Mouse (Mus musculus): ENCODE measurements around the gene Hist2h4.
"Not testable (repeated sequence)": the region's sequence is repeated elsewhere in the genome, so short reads cannot be mapped to it uniquely, and the experiment has no call there.

Hist2h4 gene

GRCm38 (mm10) chr3:96262979-96263550 is at the start of gene Hist2h4:
Hist2h4 (minus strand) TSS chr3:96263311.
- peak; percentile 69 for ATAC-seq (ENCODE audit: low TSS enrichment)

DNA sequence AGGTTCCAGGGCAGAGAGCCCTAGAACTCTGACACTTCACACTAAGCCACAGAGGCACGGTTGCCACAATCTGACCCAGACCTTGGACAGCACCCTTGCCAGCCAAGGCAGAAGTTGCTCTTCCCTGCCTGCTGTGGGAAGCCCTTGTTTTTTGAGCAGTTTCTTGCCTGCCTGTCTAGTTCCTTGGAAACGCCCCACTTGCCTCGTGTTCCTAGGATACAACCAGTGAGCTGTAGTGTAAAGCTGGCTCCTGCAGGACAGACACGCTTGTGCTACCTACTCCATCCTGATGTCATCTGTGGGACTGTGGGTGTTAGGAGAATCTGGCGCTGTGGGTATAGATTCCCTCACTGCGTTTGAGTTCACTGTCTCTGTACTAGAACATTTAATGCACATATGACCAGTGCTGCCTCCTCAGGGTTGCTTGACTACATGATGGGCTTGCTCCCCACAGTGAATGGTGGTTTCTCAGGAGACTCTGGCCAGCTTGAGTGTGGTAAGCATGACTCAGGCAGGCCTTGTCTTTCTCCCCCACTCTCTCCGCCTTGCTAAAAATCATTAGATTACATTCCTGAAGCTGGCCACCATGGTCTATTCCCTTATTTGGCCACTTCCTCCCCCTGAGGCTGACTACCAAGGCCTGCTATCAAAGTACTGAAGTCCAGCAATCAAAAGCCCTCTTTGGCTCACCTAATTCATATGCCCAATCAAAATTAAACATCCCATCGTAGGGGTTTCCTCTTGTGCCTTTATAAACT is 49.4 kb upstream of the Hist2h4 start:
- peak; percentile 81; the same call in 1 of the 2 replicates for ATAC-seq (ENCODE audit: low TSS enrichment)

- ATAC-seq (ENCODE audit: low TSS enrichment): no peak
Observed at GRCm38 (mm10) chr3:96309441-96309840, 46.3 kb upstream of the Hist2h4 start.

DNA sequence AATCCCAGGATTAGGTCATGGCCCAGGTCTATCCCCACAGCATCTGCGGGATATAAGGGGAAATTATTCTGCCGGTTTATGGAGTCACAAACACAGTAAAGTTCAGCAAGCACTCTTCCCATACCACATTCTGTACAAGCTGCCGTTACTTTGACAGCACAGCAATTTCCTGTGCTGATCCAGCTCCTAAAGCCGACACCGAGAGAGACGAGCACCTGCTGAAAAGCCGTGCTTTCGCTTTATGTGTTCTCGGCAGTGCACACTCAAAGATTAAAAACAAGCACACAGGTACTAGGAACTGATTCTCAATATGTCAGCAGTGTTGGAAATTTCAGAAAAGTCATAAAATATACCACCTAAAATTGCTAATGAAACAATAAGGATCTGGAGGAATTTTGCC is 43.4 kb upstream of the Hist2h4 start:
- ATAC-seq (ENCODE audit: low TSS enrichment): no peak

GRCm38 (mm10) chr3:96302076-96302475 is 39.0 kb upstream of the Hist2h4 start:
- no peak for ATAC-seq (ENCODE audit: low TSS enrichment)

DNA sequence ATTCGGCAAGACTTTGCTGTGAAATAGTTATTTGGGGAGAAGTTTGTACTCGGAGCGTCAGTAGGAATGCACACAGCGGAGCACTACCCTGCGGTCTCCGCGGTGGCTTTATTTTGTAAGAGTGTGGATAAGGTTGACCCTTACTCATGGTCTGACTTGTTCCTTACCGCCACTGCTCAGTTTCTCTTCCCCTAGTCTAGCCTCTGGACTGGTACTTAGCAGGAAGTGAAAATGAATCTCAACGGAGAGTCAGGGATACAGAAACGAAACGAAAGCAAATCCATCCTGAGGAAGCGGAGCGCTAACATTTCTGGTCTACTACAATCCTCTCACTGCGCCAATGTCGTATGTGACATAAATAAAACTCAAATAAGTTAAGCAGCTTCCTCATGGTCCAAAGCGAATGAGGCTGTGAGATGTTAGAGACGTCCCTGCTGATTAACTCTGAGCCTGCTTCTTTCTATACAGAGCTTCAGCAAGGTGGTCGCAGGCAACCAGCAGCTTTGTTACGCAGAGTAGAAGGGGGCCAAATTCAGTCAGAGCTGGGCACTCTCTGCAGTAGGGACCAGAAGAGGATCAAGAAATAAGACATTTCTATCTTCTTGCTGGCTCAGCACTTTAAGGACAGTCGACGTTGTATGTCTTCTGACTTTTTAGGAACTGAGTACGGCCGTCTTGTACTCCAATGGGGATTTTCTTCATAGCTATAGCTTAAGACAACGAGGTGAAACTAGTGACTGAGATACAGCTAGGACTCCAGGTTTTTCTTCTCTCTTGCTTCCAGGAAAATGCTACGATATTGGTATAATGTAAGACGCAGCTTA is 37.8 kb upstream of the Hist2h4 start:
- ATAC-seq (ENCODE audit: low TSS enrichment): no peak

DNA sequence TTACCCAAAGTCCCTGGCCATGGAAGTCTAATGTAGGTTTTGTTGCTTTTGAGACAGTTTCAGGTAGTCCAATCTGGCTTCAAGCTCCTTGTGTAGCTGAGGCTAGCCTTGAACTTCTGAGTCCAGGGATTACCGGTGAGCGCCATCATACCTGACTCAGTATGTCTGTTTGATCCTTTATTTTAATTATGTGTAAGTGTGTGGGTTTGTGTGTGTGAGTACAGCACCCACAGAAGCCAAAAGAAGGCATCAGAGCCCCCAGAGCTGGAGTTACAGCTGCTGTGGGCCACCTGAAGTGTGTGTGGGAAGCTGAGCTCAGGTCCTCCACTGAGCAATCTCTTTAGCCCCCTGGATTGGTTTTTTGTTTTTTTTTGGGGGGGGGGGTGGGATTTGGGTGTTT is 36.5 kb upstream of the Hist2h4 start:
- no peak for ATAC-seq (ENCODE audit: low TSS enrichment)

GRCm38 (mm10) chr3:96298360-96298759 is 35.2 kb upstream of the Hist2h4 start:
- ATAC-seq (ENCODE audit: low TSS enrichment): no peak

DNA sequence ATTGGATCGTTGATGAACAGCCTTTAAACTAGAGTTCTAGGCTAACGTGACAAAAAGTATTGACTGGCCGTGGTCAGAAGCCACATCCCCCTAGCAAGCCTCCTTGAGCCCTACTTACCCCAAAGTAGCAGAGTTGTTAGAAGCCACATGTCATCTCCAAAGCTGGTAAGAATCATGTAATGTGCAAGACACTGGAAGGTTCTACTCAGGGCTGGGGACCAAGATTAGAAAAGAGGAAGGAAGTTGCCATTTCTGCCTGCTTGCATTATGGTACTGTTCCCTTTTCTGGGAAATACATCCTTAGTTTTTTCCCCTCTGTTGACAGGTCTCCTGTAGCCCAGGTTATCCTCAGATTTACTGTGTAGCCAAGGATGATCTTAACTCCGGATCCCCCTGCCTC is 30.7 kb upstream of the Hist2h4 start, which contains the start of gene Fcgr1:
Gene Fcgr1, minus strand, starts transcription at position 183 of the 400 bp plus-strand sequence.
- no peak for ATAC-seq (ENCODE audit: low TSS enrichment)

DNA sequence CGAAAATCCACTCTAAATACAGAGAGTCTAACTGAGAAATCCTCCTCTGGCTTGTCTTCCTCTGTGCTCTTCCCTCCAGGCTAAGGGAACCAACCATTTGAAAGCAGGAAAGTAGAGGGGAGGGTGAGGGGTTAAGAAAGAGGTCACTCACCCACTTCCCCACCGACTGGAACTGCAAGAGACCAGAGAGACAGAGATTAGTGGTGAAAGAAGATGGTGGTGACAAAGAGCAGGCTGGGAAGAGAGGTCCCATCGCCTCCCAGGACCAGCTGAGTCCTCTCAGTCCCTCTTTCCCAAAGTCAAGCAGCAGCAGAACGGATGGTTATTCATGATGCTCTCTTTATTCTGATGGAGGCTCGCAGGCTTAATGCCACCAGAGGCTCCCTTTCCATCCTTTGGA is 30.3 kb upstream of the Hist2h4 start:
- no peak for ATAC-seq (ENCODE audit: low TSS enrichment)

GRCm38 (mm10) chr3:96292641-96293040 is 29.5 kb upstream of the Hist2h4 start:
- ATAC-seq (ENCODE audit: low TSS enrichment): no peak

- ATAC-seq (ENCODE audit: low TSS enrichment): not testable (repeated sequence)
Observed at GRCm38 (mm10) chr3:96290727-96291126, 27.6 kb upstream of the Hist2h4 start.

GRCm38 (mm10) chr3:96289201-96289600 is 26.1 kb upstream of the Hist2h4 start:
- no peak for ATAC-seq (ENCODE audit: low TSS enrichment)

- ATAC-seq (ENCODE audit: low TSS enrichment): not testable (repeated sequence)
Observed at GRCm38 (mm10) chr3:96287334-96287733, 24.2 kb upstream of the Hist2h4 start.

- 0 out of 2 replicates have a peak, but pooled peaks have one; percentile 52 for ATAC-seq (ENCODE audit: low TSS enrichment)
Observed at GRCm38 (mm10) chr3:96284457-96284856, 21.3 kb upstream of the Hist2h4 start.

DNA sequence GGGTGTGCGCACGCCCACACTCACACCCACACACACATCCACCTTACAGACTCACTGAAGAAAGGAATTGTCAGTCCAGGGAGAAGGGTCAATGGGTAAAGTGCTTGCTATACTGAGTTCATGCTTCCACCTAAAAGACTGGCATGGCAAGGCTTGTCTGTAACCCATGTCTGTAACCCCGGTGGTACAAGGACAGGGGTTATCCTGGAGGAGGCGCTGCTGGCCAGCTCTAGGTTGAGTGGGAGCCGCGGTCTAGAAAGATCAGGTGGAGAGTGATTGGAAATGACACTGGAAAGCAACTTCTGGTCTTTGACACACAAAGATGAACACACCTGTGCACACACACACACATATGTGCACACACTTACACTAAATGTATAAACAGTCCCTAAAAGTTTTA is 17.5 kb upstream of the Hist2h4 start:
- no peak for ATAC-seq (ENCODE audit: low TSS enrichment)

- peak; percentile 96 for ATAC-seq (ENCODE audit: low TSS enrichment)
Observed at GRCm38 (mm10) chr3:96277800-96278624, 14.9 kb upstream of the Hist2h4 start.

GRCm38 (mm10) chr3:96277428-96277799 is 14.3 kb upstream of the Hist2h4 start:
- peak; percentile 53 for ATAC-seq (ENCODE audit: low TSS enrichment)

GRCm38 (mm10) chr3:96273591-96274465 is 10.7 kb upstream of the Hist2h4 start:
- ATAC-seq (ENCODE audit: low TSS enrichment): no peak

All from frontal cortex, adult (tissue).